Mouse (Mus musculus) thymus, postnatal 36 days (tissue): ENCODE results near the gene Gm128.

Experiments
- DNase-seq, 2 experiments: peaks; one replicate each; pipeline ENCODE4 v3.0.0; 2022; ENCODE audit warnings: mixed read lengths in 2 of 2

The Gm128 gene

GRCm38 (mm10) chr3:95194721-95195135 lies 46.7 kb downstream of the Gm128 start:
- no peak for DNase-seq
